Mouse (Mus musculus) embryonic fibroblast, embryonic 13.5 days (primary cell): ENCODE measurements around the gene Setdb1.

Experiments
- CTCF ChIP-seq: IDR thresholded peaks from 2 replicates; pipeline ENCODE4 v1.5.1; 2011; ENCODE audit warnings: mild to moderate bottlenecking, control low read depth, low read length, moderate library complexity, borderline replicate concordance; ENCODE audit not compliant: insufficient read depth
- POLR2A ChIP-seq: IDR thresholded peaks from 2 replicates; pipeline ENCODE4 v1.6.1; 2011; ENCODE audit warnings: low read depth, mild to moderate bottlenecking, control low read depth, low read length, moderate library complexity

DNA sequence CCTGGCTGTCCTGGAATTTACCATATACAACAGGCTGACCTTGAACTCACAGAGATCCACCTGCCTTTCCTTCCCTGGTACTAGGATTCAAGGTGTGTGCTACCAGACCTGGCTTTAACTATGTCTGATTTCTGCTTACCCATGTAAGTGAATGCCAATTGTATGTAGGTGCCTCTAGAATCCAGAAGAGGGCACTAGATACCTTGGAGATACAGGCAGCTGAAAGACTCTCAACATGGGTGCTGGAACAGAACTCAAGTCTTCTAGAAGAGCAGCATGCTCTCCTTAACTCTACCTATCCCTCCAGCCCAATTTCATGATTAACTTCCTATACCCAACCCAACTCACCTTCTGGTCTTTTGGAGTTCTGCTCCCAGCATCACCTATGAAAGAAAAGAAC lies 7.5 kb downstream of the Setdb1 start:
- TF ChIP-seq CTCF: no peak
- TF ChIP-seq POLR2A: no peak
